Mouse (Mus musculus): ENCODE data around the gene 2900026A02Rik.
A peak's percentile ranks its signal among the peaks of the same experiment; 100 is the strongest.

Gene 2900026A02Rik

DNA sequence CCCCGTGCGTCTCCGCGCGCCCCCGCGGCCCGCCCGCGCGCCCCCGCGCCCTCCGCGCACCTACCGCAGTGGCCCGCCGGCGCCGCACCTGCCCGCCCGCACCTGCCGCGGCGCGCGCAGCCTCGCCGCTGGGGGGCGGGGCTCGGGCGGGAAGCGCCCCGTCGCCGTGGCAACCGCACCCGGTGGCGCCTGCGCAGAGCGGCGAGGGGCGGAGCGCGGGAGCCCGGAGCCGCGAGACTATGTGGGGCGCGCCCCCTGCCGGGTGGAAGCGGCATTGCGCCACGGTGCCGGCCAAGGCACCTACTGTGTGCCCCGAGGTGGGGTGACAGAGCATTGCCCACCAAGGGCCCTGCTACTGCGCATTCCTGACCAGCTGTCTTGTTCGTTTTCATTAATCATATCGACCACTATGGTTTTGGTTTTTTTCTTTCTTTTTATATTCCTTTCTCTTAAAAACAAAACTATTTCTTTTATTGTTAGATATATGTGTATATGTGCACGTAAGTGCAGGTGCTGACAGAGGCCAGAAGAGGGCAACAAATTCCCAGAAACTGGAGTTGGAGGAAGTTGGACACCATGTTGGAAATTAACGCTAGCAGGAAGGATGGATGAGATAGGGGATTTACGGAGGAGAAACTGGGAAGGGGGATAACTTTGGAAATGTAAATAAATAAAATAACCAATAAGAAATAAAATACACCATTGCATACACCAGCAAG is at the start of gene 2900026A02Rik:
TSS of gene 2900026A02Rik (minus strand) at position 90 of the 719 bp plus-strand sequence.
- DNase-seq: peak; percentile 82

DNA sequence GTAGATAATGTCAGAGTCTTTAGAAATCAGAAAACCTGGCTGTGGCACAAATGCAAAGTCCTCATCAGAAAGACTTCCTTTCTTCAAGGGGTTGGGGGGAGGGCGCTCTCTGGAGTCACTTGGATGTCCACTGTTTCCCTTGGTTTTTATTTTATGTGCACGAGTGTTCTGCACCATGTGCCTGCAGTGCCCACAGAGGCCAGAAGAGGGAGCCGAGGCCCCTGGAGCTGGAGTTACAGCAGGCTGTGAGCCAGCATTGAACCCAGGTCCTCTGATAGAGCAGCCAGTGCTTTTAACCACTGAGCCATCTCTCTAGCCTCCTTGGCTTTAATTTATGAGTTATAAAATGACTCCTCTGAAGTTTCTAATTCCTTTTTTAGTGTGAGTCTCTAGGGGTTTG is 49.0 kb upstream of the 2900026A02Rik start:
- no peak for DNase-seq

GRCm38 (mm10) chr5:113268246-113268645 is 47.2 kb upstream of the 2900026A02Rik start:
- no peak for DNase-seq

DNA sequence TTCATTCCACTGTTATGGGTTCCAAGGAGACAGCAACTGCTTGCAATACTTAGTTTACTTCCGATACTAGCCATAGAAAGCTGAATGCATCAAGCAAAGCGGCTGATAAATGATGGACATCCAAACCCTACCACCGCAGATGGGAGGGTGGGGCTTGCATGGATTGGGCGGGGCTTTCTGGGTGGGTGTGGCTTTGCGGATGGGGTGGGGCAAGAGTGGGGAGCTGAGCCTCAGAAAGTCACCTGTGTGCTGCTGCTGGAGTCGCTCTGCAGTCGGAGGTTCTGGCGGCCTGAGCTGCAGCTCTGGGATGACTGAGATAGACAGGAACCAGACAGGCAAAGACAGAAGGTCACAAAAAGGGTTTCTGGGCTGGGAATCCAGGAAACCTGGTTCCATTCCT is 44.6 kb upstream of the 2900026A02Rik start:
- no peak for DNase-seq

GRCm38 (mm10) chr5:113250806-113251205 is 29.8 kb upstream of the 2900026A02Rik start:
- DNase-seq: no peak

DNA sequence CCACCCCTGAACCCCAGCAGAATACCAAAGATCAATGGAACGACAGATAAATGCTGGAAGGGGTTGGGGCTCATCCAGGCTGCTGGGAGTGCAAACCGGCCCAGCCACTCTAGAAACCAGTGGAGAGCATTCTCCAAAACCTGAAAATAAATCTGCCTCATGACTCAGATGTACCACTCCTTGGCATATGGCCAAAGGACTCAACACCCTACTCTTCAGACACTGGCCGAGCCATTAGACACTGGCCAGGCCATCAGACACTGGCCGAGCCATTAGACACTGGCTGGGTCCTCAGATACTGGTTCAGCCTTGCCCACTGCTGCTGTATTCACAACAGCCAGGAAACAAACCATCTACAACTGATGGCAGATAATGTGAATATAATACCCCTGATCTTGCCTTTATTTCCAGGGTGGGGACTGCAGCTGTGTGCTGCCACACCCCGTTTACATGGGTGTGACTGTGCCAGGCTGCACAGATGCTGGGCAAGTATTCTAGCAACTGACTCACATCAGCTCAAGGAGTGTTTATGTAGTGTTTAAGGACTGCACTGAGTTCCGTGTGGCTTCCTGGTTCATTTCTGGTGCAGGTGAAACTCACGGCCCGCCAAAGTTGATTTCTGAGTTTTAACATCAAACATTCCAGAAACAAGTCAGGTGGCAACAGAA is 28.4 kb upstream of the 2900026A02Rik start:
- no peak for DNase-seq

GRCm38 (mm10) chr5:113230196-113230595 is 9.2 kb upstream of the 2900026A02Rik start:
- no peak for DNase-seq

- peak; percentile 91 for DNase-seq
Observed at GRCm38 (mm10) chr5:113226632-113227102, 5.6 kb upstream of the 2900026A02Rik start, which contains the start of gene Tmem211. Tmem211 (plus strand) TSS chr5:113226909.

DNA sequence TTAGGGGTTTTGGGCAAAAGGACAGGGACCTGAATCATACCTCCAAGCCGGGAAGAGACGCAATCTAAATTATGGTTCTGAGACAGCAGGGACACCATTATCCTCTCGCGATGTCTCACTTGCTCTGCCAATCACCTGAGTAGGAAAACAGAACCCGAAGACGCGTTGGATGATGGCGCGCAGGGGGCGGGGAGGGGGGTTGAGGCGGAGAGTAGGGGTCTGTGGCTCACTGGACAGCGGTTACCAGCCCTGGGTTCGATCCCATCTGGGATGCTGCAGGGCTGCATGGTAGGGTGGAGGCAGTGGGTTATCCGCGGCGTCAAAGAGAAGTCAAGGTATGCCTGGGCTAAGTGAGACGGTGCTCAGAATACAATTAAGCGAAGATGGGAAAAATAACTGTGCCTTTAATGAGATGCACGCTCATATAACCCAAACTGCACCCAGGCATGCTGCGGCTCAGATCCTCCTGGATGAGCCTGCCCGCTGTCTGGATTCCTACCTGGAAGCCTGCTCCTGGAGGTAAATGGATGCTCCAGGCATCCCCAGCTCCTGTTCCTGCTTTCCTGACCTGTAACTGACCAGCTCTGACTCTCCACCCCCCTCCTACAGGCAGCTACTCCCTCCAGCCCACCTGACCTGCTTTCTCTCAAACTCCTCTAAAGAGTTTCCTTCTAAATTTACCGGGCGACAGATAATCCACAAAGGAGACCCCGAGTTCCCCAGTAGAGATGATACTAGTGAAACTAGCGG is 4.8 kb upstream of the 2900026A02Rik start:
- no peak for DNase-seq

- DNase-seq: no peak
Observed at GRCm38 (mm10) chr5:113225271-113225670, 4.2 kb upstream of the 2900026A02Rik start.

GRCm38 (mm10) chr5:113223888-113224287 is 2.9 kb upstream of the 2900026A02Rik start:
- DNase-seq: no peak

- DNase-seq: no peak
Observed at GRCm38 (mm10) chr5:113220383-113221146, 471 bp downstream of the 2900026A02Rik start.

DNA sequence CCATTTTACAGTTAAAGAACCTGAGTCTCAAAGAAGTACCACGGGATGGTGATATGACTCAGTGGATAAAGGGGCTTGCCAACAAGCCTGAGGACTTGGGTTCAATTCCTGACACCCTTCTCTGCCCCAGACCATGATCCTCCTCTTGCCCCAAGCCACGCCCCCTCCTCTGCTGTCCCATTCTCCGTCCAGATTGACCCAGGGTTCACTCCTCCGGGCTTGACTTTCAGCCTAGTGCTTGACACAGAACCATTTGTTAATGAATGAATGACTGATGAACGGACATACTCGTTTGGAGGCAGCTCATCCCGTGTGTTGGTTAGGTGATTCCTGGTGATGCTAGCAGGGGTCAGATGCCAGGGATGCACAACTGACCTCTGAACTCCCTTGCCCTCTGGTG is 1.2 kb downstream of the 2900026A02Rik start:
- DNase-seq: no peak

- DNase-seq: no peak
Observed at GRCm38 (mm10) chr5:113219450-113219849, 1.6 kb downstream of the 2900026A02Rik start.

- no peak for DNase-seq
Observed at GRCm38 (mm10) chr5:113218617-113219235, 2.3 kb downstream of the 2900026A02Rik start.

DNA sequence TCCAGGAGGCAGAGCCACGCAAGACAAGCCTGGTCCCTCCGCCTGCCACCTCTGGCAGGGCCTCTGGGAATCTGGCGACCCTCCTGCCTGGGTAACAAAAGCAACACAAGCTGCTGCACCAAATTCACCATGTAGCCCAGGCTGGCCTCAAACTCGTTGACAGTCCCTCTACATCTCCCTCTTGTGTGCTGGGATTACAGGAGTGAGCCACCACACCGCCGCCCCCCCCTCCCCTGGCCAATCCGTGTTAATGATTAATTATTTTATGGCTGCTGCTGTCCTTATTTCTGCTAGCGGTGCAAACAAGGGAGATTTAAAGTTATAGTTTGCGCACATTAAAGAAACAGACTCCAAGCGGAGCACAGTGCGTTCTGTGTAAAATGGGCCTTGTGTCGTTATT is 4.0 kb downstream of the 2900026A02Rik start:
- no peak for DNase-seq

GRCm38 (mm10) chr5:113216328-113216960 is 4.6 kb downstream of the 2900026A02Rik start:
- DNase-seq: no peak

DNA sequence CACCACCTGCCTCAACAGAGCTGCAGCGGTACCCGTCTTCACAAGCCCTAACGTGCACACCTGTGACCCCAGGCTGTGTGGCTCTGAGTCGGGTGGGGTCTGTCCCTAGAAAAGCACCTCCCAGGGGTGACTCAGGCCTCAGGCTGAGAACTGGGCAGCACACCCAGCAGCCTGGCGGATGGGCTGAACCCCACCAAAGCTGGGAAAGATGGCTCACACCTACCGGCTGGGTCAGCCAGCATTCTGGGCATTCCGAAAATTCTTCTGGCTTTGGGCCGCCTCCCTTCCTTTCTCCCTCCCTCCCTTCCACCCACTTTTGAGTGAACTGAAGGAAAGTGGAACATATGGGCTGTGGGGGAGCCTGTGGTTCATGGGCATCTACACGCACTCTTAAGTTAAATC is 5.4 kb downstream of the 2900026A02Rik start:
- no peak for DNase-seq

DNA sequence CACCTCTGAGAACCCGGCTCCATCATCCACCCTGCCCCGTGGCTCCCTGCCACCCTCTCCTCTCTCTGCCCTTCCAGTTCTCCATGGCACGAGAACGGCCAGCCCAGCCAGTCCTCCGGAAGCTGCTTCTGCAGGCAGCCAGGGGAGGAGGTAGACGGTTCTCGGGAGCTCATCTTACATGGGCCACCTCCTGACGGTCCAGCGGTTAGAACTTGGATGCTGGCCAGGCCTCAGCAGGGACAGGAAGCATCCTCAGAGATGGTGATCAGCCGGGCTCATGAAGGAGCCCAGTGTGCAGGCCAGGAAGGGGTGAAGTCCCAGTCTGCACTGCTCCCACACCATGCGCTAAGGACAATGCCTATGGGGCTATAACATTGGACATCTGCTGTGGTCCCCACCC is 6.6 kb downstream of the 2900026A02Rik start:
- no peak for DNase-seq

GRCm38 (mm10) chr5:113214041-113214440 is 7.0 kb downstream of the 2900026A02Rik start:
- DNase-seq: no peak

DNA sequence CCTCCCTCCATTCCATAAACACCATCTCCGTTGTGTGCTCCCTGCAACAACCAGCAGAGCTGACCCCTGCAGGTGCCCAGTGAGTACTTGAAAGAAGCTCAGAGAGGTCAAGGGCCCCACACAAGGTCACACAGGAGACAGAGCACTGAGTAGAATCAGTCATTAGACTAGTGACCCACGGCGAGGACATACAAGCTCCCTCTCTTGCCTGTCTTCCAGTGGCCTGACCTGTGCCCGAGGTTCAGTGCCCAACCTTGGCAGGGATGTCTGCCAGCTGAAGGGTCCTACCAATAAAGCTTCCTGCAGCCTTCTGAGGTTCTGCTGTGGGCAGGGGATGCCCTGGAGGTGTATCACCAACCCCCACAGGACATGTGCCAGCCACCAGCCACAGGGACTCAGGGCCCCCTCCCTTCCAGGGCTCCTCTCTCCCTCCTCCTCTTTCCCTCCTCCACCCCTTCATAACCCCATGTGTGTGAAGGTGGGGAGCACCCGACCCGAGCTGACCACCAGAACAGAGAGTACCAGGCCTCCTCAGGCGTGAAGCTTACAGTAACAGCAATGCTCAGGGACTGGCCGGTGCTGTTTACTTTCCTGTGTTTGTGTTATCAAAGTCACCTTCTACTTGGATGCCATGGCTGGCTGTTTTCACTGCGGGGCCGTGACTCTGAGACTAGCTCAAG is 8.7 kb downstream of the 2900026A02Rik start:
- DNase-seq: no peak
